Mouse (Mus musculus) C2C12 (cell line): ENCODE data around the gene Mcub.

Source experiments
- CEBPB ChIP-seq: IDR thresholded peaks from one replicate; pipeline ENCODE4 v1.6.1; 2011; ENCODE audit warnings: low read depth, mild to moderate bottlenecking, control low read depth, moderate library complexity
- CTCF ChIP-seq: IDR thresholded peaks from one replicate; pipeline ENCODE4 v1.5.1; 2011; ENCODE audit not compliant: control insufficient read depth, insufficient read depth, insufficient read length
- FOSL1 ChIP-seq: IDR thresholded peaks from one replicate; pipeline ENCODE4 v1.8.0; 2011; ENCODE audit warnings: mild to moderate bottlenecking, low read length; ENCODE audit not compliant: poor library complexity, insufficient read depth, severe bottlenecking
- MAX ChIP-seq: IDR thresholded peaks from one replicate; pipeline ENCODE4 v1.6.1; 2011; ENCODE audit warnings: mild to moderate bottlenecking, control low read depth
- MYOD1 ChIP-seq: IDR thresholded peaks from one replicate; pipeline ENCODE4 v1.6.1; 2011; ENCODE audit warnings: low read depth; ENCODE audit not compliant: control insufficient read depth, insufficient read length
- MYOG ChIP-seq: IDR thresholded peaks from one replicate; pipeline ENCODE4 v1.6.1; 2011; ENCODE audit not compliant: control insufficient read depth, insufficient read length; ENCODE audit errors: extremely low read depth
- USF1 ChIP-seq: IDR thresholded peaks from one replicate; pipeline ENCODE4 v1.6.1; 2011; ENCODE audit warnings: low read depth, mild to moderate bottlenecking, control low read depth, moderate library complexity

DNA sequence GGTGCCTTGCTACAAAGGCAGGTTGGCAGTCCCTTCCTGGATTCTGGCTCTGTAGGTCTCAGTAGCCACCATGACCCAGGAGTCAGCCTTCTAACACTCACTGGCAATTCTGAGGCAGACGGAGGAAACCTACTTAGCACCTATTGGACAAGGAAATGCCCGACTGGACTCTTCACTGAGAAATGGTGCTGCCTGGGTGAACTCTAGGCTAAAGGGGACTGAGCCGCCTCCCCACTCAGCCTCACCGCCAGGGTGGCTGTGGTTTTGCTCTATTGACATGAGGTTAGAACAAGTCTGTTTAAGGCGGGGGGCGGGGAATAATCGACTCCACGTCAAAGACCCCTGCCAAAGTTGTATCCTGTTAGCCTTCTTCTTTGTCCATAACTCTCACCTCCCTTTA is 66.1 kb downstream of the Mcub start:
- TF ChIP-seq CTCF, result no peak
- TF ChIP-seq CEBPB, result no peak
- no peak for TF ChIP-seq MAX
- TF ChIP-seq USF1, result no peak
- no peak for TF ChIP-seq MYOD1
- TF ChIP-seq MYOG, result no peak
- TF ChIP-seq FOSL1, result no peak
